Mouse (Mus musculus) liver, adult 2 months (tissue): Measurements from ENCODE around the gene Zbtb7b.

ENCODE experiments used
- CTCF ChIP-seq: fragments of 200-500 bp; IDR thresholded peaks from 2 replicates; pipeline ENCODE4 v1.5.1; 2011; ENCODE audit warnings: low read depth, low read length, control low read depth
- POLR2A ChIP-seq: fragments of 200-500 bp; IDR thresholded peaks from 2 replicates; pipeline ENCODE4 v1.6.1; 2011; ENCODE audit warnings: low read length, control low read depth; ENCODE audit not compliant: insufficient read depth; ENCODE audit errors: extremely low read depth

DNA sequence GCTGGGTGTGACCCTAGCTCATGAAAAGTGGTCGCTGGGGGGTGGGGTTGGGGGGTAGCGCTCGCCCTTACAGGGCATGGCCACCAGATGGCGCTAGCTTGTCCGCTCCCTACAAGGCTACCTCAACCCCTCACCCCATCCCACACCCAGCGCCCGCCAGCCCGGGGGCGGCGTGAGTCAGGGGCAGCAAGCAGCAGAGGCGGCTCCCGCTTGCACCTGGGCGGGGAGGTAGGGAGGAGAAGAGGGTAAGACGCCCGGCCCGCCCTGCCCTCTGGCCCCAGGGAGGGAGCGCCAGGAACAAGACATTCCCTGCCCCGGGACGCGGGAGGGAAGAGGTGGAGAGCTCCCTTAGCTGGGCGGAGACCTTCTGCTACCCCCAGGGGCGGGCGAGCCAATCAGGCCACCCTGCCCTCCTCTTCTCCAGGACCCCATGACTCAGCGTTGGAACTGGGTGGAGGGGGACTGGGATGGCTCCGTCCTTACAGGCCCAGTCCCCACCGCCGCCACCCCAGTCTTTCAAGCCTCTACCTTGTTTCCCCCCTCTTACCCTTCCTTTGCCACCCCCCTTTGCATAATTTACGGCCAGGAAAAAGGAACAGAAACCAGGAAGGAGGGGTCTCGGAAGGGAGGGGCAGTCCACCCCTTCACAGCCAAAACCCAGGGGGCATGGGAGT, 16.0 kb downstream of the Zbtb7b start:
- peak; percentile 85 for TF ChIP-seq CTCF
- TF ChIP-seq POLR2A: no peak
